Mouse (Mus musculus) adrenal gland, adult (tissue): ENCODE results near the gene Wdr62.

Source experiments
- DNase-seq, 2 experiments: peaks; one replicate each; pipeline ENCODE4 v3.0.0; 2022 to 2023; ENCODE audit warnings: low spot score in 1 of 2; ENCODE audit not compliant: inconsistent age in 2 of 2

Gene Wdr62

GRCm38 (mm10) chr7:30306083-30306779 lies 26.0 kb upstream of the Wdr62 start:
- no peak for DNase-seq

GRCm38 (mm10) chr7:30300914-30301313 lies 20.7 kb upstream of the Wdr62 start:
- DNase-seq = peak in 1 of 2 experiments; percentile 60

- DNase-seq = no peak
These were observed 17.0 kb upstream of the Wdr62 start for GRCm38 (mm10) chr7:30297266-30297665.

- DNase-seq = no peak
These were observed 16.6 kb upstream of the Wdr62 start for GRCm38 (mm10) chr7:30296816-30297215.

- DNase-seq = peak; percentile 80 to 82
These were observed 14.9 kb upstream of the Wdr62 start for GRCm38 (mm10) chr7:30295103-30295502.

GRCm38 (mm10) chr7:30294296-30294695 lies 14.1 kb upstream of the Wdr62 start:
- no peak for DNase-seq

GRCm38 (mm10) chr7:30293795-30294194 lies 13.6 kb upstream of the Wdr62 start:
- no peak for DNase-seq

- peak; percentile 69 to 75 for DNase-seq
These were observed 11.3 kb upstream of the Wdr62 start, which contains the start of gene Clip3 for GRCm38 (mm10) chr7:30291215-30292131. Gene Clip3, plus strand, starts transcription at chr7:30291728.

- no peak for DNase-seq
These were observed 9.6 kb upstream of the Wdr62 start for GRCm38 (mm10) chr7:30289714-30290399.

- DNase-seq = no peak
These were observed 9.0 kb upstream of the Wdr62 start for GRCm38 (mm10) chr7:30289071-30289713.

GRCm38 (mm10) chr7:30288046-30288445 lies 7.8 kb upstream of the Wdr62 start:
- no peak for DNase-seq

GRCm38 (mm10) chr7:30286701-30287410 lies 6.6 kb upstream of the Wdr62 start:
- peak in 1 of 2 experiments; percentile 55 for DNase-seq

- no peak for DNase-seq
These were observed 2.5 kb upstream of the Wdr62 start for GRCm38 (mm10) chr7:30282740-30283139.

- DNase-seq = no peak
These were observed 1.3 kb upstream of the Wdr62 start for GRCm38 (mm10) chr7:30281522-30281921.

- DNase-seq = peak; percentile 92 to 96
These were observed 485 bp upstream of the Wdr62 start for GRCm38 (mm10) chr7:30280670-30281138.

GRCm38 (mm10) chr7:30279536-30279935 lies 683 bp downstream of the Wdr62 start:
- DNase-seq = no peak

GRCm38 (mm10) chr7:30278911-30279310 lies 1.3 kb downstream of the Wdr62 start:
- no peak for DNase-seq

GRCm38 (mm10) chr7:30274383-30274782 lies 5.8 kb downstream of the Wdr62 start:
- DNase-seq = peak in 1 of 2 experiments; percentile 41

GRCm38 (mm10) chr7:30269641-30270040 lies 10.6 kb downstream of the Wdr62 start:
- DNase-seq = no peak

- DNase-seq = no peak
These were observed 13.4 kb downstream of the Wdr62 start for GRCm38 (mm10) chr7:30266780-30267179.
